Mouse (Mus musculus): ENCODE measurements around the gene Dnm3.

Dnm3 gene

DNA sequence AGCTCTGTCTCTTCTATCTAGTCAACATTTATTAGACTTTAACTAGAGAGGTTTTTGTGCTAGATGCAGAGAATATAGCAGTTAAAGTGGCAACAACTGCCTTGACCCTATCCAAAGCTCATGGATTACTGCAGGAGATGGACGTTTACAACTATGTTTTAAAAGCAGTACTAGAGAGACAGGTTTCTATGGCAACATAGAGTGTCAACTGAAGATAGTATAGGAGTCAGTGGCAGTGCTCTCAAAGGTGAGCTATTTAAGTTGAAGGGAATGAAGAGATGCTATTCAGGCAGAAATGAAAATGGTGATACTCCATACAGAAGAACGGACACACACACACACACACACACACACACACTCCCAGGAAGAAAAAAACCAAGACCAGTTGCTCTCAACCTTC is 225.0 kb downstream of the Dnm3 start:
- no peak for DNase-seq (ENCODE audit: extremely low spot score)

DNA sequence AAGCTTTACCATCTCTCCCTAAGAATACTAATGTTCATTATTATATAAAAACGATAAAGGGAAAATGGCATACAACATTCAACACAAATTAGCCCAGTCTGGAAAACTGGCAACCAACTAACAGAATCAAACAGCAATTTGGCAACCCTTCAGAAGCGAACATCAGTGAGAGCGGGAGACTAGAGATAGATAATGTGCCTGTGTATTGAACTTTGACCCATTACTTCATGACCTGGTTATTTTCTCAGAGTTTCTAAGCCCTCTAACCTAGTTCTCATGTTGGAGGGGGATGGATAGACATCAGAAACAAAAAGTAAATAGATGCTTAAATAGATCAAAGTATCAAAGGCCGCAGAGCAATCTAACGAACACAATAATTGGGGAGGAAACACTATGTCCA is 230.6 kb downstream of the Dnm3 start:
- DNase-seq (ENCODE audit: extremely low spot score): no peak

DNA sequence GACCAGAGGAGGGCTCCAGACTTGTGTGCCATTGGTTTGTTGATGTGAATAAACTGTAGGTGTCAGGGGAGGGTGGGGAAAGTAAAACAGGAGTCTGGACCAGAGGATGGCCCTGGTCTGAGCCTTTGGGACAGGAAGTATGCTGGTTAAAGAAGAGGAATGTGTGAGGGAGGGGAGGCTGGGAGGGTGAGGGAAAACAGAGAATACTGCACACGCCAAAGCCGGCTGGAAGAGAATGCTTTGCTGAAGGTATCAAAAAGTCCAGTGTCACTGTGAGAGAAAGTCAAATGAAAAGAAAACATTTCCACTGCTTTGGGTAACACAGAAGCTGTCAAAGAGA is 234.2 kb downstream of the Dnm3 start:
- peak; percentile 19 for DNase-seq (ENCODE audit: extremely low spot score)

DNA sequence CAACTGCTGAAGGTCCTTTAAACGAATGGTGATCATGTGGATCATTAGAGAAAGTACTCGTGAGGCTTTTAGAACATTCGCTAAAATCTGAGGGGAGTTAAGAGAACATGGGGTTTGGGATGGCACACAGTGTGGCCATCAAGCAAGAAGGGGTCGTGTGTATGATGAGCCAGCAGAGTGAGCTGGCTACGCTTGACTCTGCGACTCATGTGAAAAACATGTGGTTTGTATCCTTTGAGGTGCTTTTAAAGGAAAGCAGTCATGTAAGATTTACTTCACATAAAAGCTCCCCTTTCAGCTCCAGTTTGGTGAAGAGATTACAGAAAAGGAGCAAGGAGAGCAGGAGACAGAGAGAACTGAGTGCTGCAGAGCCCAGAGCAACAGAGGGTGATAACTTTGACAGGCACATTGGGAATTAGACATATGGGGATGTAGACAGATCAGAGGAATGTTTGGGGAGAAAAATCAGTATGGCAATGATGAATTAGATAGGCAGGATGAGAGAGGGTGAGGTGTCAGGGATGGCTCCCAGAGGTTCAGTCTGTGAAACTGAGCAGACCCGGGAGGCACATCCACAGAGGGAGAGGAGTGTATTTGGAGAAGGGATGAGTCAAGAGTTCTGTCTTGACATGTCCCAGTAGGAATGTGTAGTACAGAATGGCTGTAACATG is 234.7 kb downstream of the Dnm3 start:
- DNase-seq (ENCODE audit: extremely low spot score): no peak

DNA sequence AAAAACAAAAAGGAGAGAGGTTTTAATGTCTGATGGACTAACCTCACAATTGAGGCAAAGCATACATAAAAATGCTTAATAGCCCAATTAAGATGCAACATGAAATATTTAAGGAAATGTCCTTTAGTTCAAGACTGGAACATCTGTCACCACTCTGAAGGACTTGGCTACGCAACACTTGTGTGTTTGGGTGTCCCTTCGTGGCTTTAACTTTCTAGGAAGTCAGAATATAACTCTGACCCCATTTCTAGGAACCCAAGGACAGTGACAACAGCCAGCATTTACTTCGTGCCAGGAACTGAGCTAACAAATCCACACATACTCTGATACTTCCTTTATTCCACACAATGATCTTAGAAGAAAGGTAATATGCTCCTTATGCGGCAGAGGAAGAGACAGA is 237.1 kb downstream of the Dnm3 start:
- DNase-seq (ENCODE audit: extremely low spot score): no peak

DNA sequence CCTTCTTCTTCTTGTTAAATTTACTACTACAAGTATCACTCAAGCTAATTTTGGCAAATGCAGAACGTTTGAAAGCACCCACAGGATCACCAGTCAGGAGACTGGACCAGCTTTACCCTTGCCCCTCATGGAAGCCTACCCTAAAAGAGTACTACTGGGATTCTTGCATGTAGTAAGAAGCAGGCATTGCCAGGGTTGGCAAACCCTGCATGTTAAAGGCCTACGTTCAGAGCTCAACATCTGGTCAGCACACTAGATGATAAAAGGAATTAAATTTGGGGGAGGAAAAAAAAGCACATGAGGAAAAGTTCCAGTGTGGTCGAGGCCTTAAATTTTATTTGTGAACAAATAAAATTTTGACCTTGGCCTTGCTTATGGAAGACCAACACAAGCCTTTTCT is 239.2 kb downstream of the Dnm3 start:
- no peak for DNase-seq (ENCODE audit: extremely low spot score)

DNA sequence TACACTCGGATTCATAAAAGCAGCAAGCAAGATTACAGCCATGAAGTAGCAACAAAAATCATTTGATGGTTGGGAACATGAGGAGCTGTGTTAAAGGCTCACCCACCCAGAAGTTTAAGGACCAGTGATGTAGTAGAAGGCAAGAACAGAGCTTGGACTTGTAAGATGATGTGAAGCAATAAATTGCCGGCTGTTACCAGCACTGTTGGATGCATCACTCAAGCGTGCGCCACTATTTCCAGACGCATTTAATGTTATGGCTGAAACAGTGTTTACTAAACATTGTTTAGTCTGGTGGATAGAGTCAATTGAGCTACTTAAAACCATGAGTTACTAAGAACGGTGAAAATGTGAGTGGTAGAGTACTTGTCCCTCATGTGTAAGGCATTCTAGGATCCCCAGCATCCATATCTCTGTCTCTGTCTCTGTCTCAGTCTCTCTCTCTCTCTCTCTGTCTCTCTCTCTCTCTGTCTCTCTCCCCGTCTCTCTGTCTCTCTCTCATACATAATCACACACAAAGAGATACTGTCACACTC is 241.1 kb downstream of the Dnm3 start:
- DNase-seq (ENCODE audit: extremely low spot score): no peak

DNA sequence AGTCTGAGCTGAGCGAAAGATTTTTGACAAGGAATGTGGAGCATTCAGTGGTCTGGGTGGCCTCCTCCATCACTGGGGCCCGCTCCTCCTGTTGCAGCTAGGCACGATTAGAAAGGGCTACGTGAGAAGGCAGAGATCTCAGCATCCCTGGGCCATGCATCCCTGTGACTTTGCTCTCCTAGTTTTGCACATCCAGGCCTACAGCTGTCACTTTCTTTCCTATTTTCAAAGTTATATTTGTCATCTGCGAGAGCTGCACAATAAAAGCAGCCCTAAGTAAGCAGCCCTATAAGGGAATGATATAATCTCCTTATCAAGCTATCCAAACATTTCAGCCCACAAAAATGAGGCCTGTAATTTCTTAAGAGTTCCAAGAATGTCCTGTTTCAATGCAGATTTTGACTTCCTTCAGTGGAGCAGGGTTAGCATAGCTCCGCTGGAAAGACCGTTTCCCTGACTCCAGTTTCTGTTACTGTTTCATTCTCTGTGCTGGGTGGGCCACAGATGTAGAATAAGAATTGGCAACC is 252.2 kb downstream of the Dnm3 start:
- no peak for DNase-seq (ENCODE audit: extremely low spot score)

DNA sequence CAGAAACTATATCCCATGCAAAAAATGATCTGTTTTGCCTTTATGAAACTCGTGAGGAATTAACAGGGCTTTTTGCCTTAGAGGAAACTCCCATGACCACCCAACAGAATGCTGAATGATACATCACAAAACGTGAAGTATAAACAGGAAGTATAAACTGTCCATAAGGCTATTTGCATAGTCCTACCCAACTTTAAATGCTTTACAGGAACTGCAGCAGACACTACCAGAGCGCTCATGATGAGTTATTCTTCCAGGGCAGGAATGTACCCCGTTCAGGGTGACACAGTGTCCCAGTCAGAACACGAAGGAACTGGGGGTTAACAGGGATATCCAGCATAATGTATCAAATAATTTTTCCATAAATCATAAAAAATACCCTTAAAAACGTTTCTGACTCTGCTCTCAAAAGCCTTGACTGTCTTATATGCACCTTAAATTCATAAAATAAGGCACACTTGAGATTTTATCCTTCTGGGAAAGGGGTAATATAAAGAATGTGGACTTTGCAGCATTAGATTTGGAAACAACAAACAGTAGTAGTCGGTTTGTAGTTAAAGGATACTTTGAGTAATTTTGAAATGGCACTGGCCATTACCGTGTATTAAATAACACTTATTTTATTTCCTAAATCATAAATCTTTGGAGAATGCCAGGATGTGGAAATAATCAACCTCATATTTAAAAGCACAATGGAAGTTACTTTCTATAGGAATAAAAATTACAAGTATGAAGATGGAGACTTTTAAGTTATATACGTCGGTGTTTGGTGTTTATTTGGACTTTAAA is 252.8 kb downstream of the Dnm3 start:
- no peak for DNase-seq (ENCODE audit: extremely low spot score)

DNA sequence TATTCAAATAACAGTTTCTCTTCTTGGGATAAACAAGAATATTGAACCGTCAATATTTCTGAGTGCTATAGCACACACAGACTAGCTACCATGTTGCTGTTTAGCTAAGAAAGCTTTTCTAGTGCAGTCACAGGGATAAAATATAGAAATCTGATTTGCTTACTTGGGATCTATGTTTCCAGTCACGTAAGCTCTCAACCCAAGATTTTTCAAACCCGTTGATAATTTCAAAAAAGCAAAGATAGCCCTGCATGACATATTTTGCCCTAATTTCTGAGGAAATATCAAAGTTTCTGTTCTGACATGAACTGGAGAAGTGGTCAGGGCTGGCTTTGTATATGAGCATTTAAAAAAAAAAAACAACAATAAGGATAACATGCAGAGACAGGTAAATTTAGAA is 253.8 kb downstream of the Dnm3 start:
- DNase-seq (ENCODE audit: extremely low spot score): no peak

DNA sequence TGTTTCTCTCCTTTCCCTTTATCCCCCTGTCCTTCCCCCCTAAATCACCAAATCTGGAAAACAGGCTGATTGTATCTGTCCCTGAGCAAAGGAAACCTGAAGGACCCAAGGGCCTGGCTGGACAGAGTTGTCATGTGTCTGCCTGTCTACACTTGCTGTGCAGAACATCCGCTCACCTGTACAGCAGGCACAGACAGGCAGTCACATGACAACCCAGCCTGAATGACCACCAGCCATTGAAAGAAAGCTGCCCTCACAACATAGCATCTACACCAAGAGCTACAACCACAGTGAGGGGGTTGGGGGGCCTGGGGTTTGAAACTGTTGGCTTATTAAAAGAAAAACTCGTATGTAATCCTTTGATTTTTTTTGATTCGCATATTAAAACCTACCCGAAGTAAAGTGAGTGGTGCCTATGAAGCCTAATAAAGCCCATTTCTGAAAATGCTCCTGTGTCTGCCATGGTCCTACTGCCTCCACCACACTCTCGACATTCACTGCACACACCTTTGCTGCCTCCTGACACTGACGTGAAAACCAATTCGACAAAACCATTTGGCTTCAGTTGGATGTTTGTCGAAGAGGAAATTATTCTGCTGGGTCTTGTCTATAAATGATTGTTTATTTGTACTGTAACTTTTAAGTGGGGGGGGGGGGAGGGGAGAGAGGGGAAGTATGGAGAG is 254.4 kb downstream of the Dnm3 start:
- DNase-seq (ENCODE audit: extremely low spot score): no peak

DNA sequence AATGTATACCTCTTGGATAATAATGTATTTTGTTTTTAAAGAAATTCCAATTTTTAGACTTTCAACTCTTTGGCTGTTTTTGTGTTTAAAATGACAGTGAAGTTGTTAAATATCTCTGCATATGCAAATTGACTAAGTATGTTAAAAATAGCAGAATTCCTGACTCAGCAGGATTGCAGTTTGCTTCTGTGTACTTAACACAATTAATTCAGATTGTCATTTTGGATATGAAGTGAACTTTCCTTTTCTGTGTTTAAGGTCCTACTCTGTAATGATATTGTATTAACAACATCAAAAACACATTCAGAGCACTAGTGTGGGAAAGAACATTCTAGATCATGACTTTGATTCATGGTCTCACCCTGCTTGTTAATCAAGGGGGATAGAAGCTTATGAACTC is 255.5 kb downstream of the Dnm3 start:
- no peak for DNase-seq (ENCODE audit: extremely low spot score)

DNA sequence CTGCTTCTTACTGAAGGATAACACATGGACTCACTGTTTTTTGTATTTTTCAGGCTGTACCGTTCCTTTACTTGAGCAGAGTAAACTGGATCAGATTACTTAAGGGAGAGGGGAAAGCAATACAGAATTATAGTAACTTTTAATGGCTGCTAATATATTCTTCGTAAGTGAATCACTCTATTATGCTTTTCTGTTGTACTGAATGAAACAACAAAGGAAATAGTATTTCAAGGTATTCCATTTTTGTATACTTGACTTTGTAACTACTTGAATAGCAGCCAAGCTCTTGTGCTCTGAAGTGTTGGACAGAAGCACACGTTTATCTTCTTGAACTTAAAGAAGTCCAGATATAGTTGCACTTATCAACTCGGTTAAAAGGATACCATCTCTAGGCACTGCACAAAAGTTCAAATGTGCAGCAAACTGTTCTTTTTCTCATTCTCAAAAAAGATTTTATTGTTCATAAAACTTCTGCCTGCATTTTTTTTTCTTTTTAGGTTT is 256.0 kb downstream of the Dnm3 start:
- no peak for DNase-seq (ENCODE audit: extremely low spot score)

DNA sequence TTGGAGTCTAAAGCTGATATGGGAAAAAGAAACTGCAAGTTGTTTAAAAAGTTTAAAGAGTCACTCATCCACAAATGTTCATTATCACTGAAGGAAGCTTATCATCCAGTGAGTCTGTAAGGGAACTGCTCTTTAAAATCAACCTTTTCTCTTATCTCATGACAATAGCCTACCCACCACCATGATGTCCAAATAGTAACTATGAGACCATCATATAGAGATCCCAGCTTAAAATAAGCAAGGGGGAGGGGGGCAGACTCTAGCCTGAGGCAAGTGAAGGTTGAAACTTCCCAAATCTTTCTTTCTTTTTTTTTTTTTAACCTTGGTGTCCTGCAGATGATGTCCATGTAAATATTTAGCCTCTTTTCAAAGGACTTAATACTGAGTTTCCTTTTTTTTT is 256.9 kb downstream of the Dnm3 start:
- DNase-seq (ENCODE audit: extremely low spot score): no peak

DNA sequence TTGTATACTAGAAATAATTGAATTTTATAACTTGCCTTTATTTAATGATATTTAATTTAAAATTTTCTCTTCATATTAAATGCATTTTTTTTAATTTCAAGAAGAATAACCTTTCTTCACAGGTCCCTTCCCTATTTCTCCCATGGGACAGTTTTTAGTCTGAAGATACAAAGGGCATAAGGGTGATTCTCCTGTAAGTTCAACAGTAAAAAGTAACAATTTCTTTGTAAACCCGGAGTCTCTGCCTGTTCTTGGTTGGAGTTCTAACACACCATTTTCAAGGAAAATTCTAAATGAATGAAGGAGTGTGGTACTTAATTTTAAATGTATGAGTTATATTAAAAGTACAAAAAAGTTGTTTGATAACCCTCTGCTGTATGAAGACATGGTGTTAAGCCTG is 258.1 kb downstream of the Dnm3 start:
- no peak for DNase-seq (ENCODE audit: extremely low spot score)

DNA sequence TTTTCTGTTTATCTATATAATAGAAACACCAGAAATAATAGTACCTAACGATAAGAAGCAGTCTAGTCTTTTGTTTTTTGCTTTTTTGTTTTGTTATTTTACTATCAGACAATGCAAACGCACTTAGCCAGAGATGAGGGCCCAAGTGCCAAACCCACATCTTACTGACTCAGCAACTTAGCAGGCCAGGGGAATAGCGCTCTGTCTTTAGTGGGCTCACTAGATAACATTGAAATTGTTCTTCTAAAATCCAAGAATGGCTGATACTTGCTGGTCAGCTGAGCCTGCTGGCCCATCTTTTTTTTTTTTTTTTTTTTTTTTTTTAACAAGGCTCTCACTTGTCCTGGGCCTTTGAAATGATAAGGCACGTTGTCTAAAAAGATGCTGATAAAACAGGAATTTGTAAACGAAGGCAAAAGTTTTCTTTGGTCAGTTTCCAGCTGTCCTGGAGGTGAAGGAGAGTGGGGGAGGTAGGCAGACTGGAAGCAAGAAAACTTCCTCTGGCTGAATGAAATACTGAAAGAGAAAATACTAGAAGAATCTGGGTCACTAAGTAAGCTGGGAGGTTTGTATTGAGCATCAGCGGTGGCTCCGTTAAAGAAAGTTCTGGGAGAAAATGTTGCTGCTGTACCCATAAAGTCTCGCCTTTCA is 259.2 kb downstream of the Dnm3 start:
- no peak for DNase-seq (ENCODE audit: extremely low spot score)

DNA sequence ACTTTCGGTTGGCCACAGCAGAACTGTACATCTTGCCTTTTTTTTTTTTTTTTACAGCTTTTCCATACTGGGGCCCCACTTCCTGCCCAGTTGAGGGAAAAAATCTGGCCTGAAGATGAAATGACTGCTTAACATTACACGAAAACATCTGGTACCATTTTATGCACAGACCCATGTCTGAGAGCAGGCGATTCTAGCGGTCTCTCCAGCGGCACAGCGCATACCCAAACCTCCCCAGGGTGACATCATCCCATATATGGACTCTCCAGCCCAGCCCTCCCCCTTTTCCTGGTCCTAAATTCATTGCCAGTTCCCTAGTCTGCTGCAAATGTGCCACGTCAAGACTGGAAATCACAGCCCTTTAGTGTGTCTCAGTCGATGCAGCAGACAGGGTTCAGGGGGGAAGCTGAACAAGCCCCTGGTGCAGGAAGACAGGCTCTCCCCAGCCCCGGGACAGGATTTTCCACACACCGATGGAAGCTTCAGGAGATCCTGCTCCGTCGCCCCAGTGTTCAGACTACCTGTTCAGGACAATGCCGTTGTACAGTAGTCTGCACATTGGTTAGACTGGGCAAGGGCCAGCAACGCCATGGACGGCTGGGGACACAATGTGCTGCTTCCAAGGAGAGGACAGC is 260.4 kb downstream of the Dnm3 start:
- peak; percentile 75 for DNase-seq (ENCODE audit: extremely low spot score)

DNA sequence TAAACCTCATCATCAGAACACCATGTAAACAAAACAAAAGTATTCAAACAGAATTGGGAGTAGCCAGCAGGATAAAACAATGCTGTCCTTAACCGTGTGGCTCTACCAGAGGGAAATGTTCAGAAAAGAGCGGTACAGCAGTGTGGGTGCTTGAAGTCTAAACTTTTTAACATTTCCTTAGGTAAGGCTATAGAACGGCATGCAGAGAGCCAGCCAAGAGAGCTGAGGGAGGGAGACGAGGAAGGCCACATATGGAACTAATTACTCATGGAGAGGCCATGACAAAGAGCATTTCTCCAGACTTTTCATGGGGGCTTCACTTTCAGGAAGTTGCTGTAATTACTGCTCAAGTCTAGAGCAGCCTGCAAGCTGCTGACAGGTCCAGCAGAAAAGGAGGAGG is 261.2 kb downstream of the Dnm3 start:
- DNase-seq (ENCODE audit: extremely low spot score): peak; percentile 69

DNA sequence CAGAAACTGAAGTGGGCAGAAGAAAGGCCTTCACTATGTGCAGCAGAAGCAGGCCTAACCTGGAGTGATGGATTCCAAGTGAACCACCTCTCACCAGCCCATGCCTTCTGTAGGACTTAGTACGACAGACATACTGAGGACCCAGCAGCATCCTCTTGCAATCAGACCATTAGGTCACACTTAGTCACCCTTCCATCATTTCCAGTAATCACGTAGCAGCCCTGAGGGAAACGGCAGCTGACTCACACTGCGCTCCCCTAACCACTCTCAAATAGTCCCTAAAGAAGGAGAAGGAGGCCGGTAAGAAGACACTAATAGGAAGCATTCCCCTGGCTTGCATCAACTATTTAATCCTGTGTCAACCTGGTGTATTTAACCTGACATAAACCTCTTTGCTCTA is 262.1 kb downstream of the Dnm3 start:
- no peak for DNase-seq (ENCODE audit: extremely low spot score)

DNA sequence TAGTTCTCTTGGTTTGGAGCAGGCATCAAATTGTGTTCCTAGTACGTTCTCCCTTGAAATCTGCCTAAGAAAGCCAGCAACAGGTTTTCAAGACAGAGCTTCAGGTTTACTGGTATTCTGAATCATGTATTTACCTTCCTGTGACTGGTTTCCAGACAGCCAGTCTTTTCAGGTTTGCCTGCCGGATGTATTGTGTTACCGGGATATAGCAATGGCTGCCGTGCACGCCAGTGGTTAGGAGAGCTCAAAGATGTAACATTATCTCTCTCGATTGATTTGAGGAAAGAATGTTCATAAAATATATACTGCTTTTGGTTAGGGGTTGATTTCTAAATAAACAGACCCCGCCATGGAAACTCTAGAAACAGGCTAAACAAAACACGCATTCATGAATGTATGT is 264.8 kb downstream of the Dnm3 start:
- DNase-seq (ENCODE audit: extremely low spot score): no peak

DNA sequence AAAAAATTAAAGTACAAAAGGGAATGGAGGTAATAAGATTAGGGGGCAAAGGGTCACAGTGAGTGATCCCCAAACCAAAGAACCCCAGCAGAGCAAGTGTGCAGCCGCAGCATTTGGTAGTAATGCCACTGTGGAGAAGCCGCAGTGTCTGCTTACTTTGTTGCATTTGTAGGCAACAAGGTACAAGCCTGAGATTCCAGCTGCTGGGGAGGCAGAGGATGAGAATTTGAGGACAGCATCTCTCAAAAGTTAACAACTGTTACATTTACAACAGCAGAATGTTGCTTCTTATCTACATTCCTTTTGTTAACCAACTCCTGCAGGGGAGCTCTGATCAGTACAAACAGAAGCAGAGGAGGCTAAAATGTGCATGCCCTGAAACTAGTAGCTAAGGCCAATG is 267.3 kb downstream of the Dnm3 start:
- DNase-seq (ENCODE audit: extremely low spot score): no peak
